Mouse (Mus musculus): ENCODE results near the gene Ube2l3. TPM values are rescaled to one million over a fixed set of nuclear protein-coding genes. Genes with fewer than 3 reads are reported as not detected.

Gene Ube2l3
- 137 and 166 TPM in 2 replicates for total RNA-seq (2012; rRNA removed)
- 1,000 to 10,000 TPM in 1 of 2 experiments, 100 to 1,000 TPM in 1; 297 to 2,006 TPM for polyA plus RNA-seq (2012; ENCODE audit: insufficient read depth in 1 of 2, insufficient read length in 2 of 2, low read depth in 1 of 2, low replicate concordance in 2 of 2, missing spikeins in 1 of 2)

DNA sequence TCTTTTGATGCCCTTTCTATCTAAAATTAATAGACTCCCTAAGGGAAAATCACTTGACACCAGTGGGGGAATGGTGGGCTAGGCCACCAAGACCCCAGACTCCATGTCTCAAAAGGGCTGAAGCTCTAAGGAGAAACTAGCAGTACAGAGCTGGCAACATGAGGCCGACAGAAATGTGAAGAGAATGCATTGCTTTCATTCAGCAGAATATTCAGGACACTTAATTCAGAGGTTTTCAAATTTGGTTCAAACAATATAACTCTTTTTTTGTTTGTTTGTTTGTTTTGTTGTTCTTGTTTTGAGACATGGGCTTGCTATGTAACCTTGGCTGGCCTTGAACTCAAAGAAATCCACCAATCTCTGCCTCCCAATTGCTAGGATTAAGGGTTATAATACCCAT is at the start of gene Ube2l3:
Ube2l3 (minus strand) TSS at position 101 of the 400 bp plus-strand sequence.
- TF ChIP-seq GABPA (IDR thresholded peaks at IDR 0.05; ENCODE audit: low read depth, low read length) (no peak), POLR2AphosphoS5 (IDR thresholded peaks at IDR 0.05; ENCODE audit: borderline replicate concordance, low read depth, low read length) (no peak), CTCF (IDR thresholded peaks at IDR 0.05 in 2 of 3, conservative IDR thresholded peaks at IDR 0.05 in 1 of 3; ENCODE audit: control insufficient read depth in 1 of 3, insufficient read depth in 1 of 3, low read depth in 2 of 3, low read length in 3 of 3, poor library complexity in 1 of 3, severe bottlenecking in 1 of 3) (no peak), JUND (IDR thresholded peaks at IDR 0.05; ENCODE audit: low read depth, low read length) (no peak), ZKSCAN1 (IDR thresholded peaks at IDR 0.05; ENCODE audit: low read depth, low read length) (no peak), EP300 (IDR thresholded peaks at IDR 0.05; ENCODE audit: low read depth in 1 of 2, low read length in 2 of 2) (no peak), RCOR1 (IDR thresholded peaks at IDR 0.05; ENCODE audit: low read depth, low read length) (no peak), GATA1 (IDR thresholded peaks at IDR 0.05; ENCODE audit: low read depth, low read length) (no peak), E2F4 (IDR thresholded peaks at IDR 0.05; ENCODE audit: borderline replicate concordance, low read depth, low read length) (no peak), USF2 (IDR thresholded peaks at IDR 0.05; ENCODE audit: borderline replicate concordance in 1 of 2, insufficient read depth in 1 of 2, low read depth in 1 of 2, low read length in 2 of 2) (no peak), ZNF384 (IDR thresholded peaks at IDR 0.05; ENCODE audit: low read depth, low read length) (no peak), POLR2AphosphoS2 (IDR thresholded peaks at IDR 0.05; ENCODE audit: low read length) (no peak)
- Histone ChIP-seq H3K36me3 (ENCODE audit: control insufficient read depth in 1 of 2, insufficient read depth in 2 of 2, low read length in 2 of 2) (peaks cover 3 to 22% of the 10 kb centered on the region in 2 experiments), H3K27ac (ENCODE audit: control insufficient read depth, low read depth, low read length) (peak within 1 kb of the TSS; percentile 29), H3K4me1 (ENCODE audit: control insufficient read depth in 1 of 2, insufficient read depth in 2 of 2, low read length in 2 of 2) (peaks cover 9 to 18% of the 10 kb centered on the region in 2 experiments), H3K27me3 (ENCODE audit: control insufficient read depth in 1 of 2, insufficient read depth in 2 of 2, low read length in 2 of 2) (no peaks in the 10 kb centered on the region), H3K9ac (ENCODE audit: control insufficient read depth, low read depth, low read length, poor library complexity, severe bottlenecking) (peak within 1 kb of the TSS; percentile 95), H3K79me2 (ENCODE audit: control insufficient read depth, insufficient read depth, low read length, poor library complexity) (peaks cover 33% of the 10 kb centered on the region), H3K9me3 (replicated peaks; ENCODE audit: insufficient read depth, low read length) (no peaks in the 10 kb centered on the region), H3K4me3 (ENCODE audit: control insufficient read depth in 1 of 2, insufficient read depth in 1 of 2, low read depth in 2 of 2, low read length in 2 of 2) (peak within 1 kb of the TSS; percentile 85)
- no peak for DNase-seq (ENCODE audit: low read depth, low spot score)

DNA sequence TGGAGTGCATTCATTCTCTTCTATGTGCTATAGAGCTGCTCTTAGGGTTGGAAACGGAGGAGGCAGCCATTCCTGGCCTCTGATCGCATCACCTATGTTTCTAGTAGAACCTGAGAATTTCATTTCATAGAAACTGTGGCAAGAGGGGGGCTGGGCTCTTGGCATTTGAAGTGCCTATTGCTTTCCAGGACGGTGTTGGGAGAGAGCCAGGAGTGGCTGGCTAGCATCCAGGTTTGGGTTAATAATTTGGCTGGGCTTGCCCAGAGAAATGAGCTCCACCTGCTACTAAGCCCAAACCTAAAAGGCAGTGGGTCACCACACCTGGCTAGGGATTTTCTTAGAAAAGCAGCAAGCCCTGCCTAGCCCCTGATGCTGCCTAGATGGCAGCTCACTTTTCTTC is 49.1 kb upstream of the Ube2l3 start:
- H3K27me3 ChIP-seq (ENCODE audit: control insufficient read depth in 1 of 2, insufficient read depth in 2 of 2, low read length in 2 of 2) = no peaks in the 10 kb centered on the region
- peak overlapping the region; percentile 97 for H3K27ac ChIP-seq (ENCODE audit: control insufficient read depth, low read depth, low read length)
- peak; percentile 74 for DNase-seq (ENCODE audit: low read depth, low spot score)
- H3K4me3 ChIP-seq (ENCODE audit: control insufficient read depth in 1 of 2, insufficient read depth in 1 of 2, low read depth in 2 of 2, low read length in 2 of 2) = peak overlapping the region; percentile 19 to 29
- peaks cover 36 to 63% of the 10 kb centered on the region in 2 experiments for H3K4me1 ChIP-seq (ENCODE audit: control insufficient read depth in 1 of 2, insufficient read depth in 2 of 2, low read length in 2 of 2)
- peaks cover 20% of the 10 kb centered on the region for H3K79me2 ChIP-seq (ENCODE audit: control insufficient read depth, insufficient read depth, low read length, poor library complexity)
- H3K9ac ChIP-seq (ENCODE audit: control insufficient read depth, low read depth, low read length, poor library complexity, severe bottlenecking) = peak overlapping the region; percentile 64
- no peaks in the 10 kb centered on the region for H3K9me3 ChIP-seq (replicated peaks; ENCODE audit: insufficient read depth, low read length)
- H3K36me3 ChIP-seq (ENCODE audit: control insufficient read depth in 1 of 2, insufficient read depth in 2 of 2, low read length in 2 of 2) = peaks cover 0 to 53% of the 10 kb centered on the region in 2 experiments; a peak in 2 of 4 replicates
- TF ChIP-seq POLR2AphosphoS2 (IDR thresholded peaks at IDR 0.05; ENCODE audit: low read length) (no peak), MAX (IDR thresholded peaks at IDR 0.05; ENCODE audit: low read length) (no peak), TCF12 (IDR thresholded peaks at IDR 0.05; ENCODE audit: low read depth, low read length) (peak; percentile 30; the same call in 1 of the 2 replicates), GATA1 (IDR thresholded peaks at IDR 0.05; ENCODE audit: low read depth, low read length) (no peak), SMC3 (IDR thresholded peaks at IDR 0.05; ENCODE audit: low read depth, low read length) (no peak), MAZ (IDR thresholded peaks at IDR 0.05; ENCODE audit: low read depth, low read length) (no peak), MYB (IDR thresholded peaks at IDR 0.05; ENCODE audit: low read depth, low read length) (no peak), E2F4 (IDR thresholded peaks at IDR 0.05; ENCODE audit: borderline replicate concordance, low read depth, low read length) (no peak), MYC (IDR thresholded peaks at IDR 0.05; ENCODE audit: low read depth, low read length) (no peak), ZMIZ1 (IDR thresholded peaks at IDR 0.05; ENCODE audit: low read depth, low read length) (no peak), HCFC1 (IDR thresholded peaks at IDR 0.05; ENCODE audit: low read depth, low read length) (no peak), MEF2A (IDR thresholded peaks at IDR 0.05; ENCODE audit: extremely low read depth, insufficient replicate concordance, low read depth, low read length, poor library complexity, severe bottlenecking) (no peak), USF2 (IDR thresholded peaks at IDR 0.05; ENCODE audit: borderline replicate concordance in 1 of 2, insufficient read depth in 1 of 2, low read depth in 1 of 2, low read length in 2 of 2) (no peak), EP300 (IDR thresholded peaks at IDR 0.05; ENCODE audit: low read depth in 1 of 2, low read length in 2 of 2) (peak in 1 of 2 experiments; percentile 32; a peak in 1 of 4 replicates), NRF1 (IDR thresholded peaks at IDR 0.05; ENCODE audit: insufficient read depth, low read depth, low read length, poor library complexity, severe bottlenecking) (no peak), MAFK (IDR thresholded peaks at IDR 0.05; ENCODE audit: borderline replicate concordance, low read depth, low read length) (no peak), CHD1 (IDR thresholded peaks at IDR 0.05; ENCODE audit: low read depth, low read length) (0 out of 2 replicates have a peak, but pooled peaks have one; percentile 10), TAL1 (IDR thresholded peaks at IDR 0.05; ENCODE audit: low read length) (no peak), RAD21 (IDR thresholded peaks at IDR 0.05; ENCODE audit: low read depth, low read length) (no peak), BHLHE40 (IDR thresholded peaks at IDR 0.05; ENCODE audit: borderline replicate concordance, low read depth, low read length) (no peak), USF1 (IDR thresholded peaks at IDR 0.05; ENCODE audit: low read depth, low read length) (no peak), POLR2A (IDR thresholded peaks at IDR 0.05; ENCODE audit: control insufficient read depth in 1 of 2, insufficient read depth in 1 of 2, low read depth in 1 of 2, low read length in 2 of 2, poor library complexity in 1 of 2) (no peak), MXI1 (IDR thresholded peaks at IDR 0.05; ENCODE audit: low read depth, low read length) (no peak)
